Mouse (Mus musculus) inflammation-experienced regulatory T-cells, adult 6 months (primary cell): ENCODE data around the gene Tmem200b. TPM values are rescaled to one million over a fixed set of nuclear protein-coding genes. Genes with fewer than 3 reads are reported as not detected.

ENCODE experiments used
- ATAC-seq: one replicate; pipeline ENCODE4 v1.8.0; 2017
- polyA plus RNA-seq, 3 experiments: library from polyadenylated mRNA; unstranded; fragments of 100-300 nt; shearing (Covaris generic); gene quantifications; one replicate each; pipeline ENCODE4 v1.2.1; 2017

Tmem200b gene
- polyA plus RNA-seq, 3 experiments from 2014 or later = not detected

- ATAC-seq = no peak
These were observed 47.3 kb downstream of the Tmem200b start for GRCm38 (mm10) chr4:131968873-131969272.

- no peak for ATAC-seq
These were observed 48.8 kb downstream of the Tmem200b start for GRCm38 (mm10) chr4:131970244-131970853.

Other genes with a start within 250 kb of the Tmem200b start
- gene Ptpru, start 83.5 kb upstream of the Tmem200b start, polyA plus RNA-seq = not detected
- 10 to 100 TPM; 12.9 to 28.6 (median 22.3) TPM for gene Mecr, start 78.3 kb upstream of the Tmem200b start, polyA plus RNA-seq
- 10 to 100 TPM in 2 of 3 experiments, 1 to 10 TPM in 1; 9.8 to 19.5 (median 15.4) TPM for gene Srsf4, start 48.2 kb upstream of the Tmem200b start, polyA plus RNA-seq
- gene Gm10300, start 152.9 kb downstream of the Tmem200b start, polyA plus RNA-seq = not detected
- gene Epb41, start 153.6 kb downstream of the Tmem200b start, polyA plus RNA-seq = 10 to 100 TPM; 28.0 to 33.5 (median 31.8) TPM
- not detected for gene Oprd1, start 222.7 kb downstream of the Tmem200b start, polyA plus RNA-seq